Comparison of ENCODE assay signal across 24 mouse cellular contexts in genomic region chr16:31936568-31936967, GRCm38 (mm10). TPM values are rescaled to one million over a fixed set of nuclear protein-coding genes. Genes with fewer than 3 reads are reported as not detected.
A peak's percentile ranks its signal among the peaks of the same experiment; 100 is the strongest.
DNase-seq lines count a peak whose midpoint lies in the region; ATAC-seq and TF ChIP-seq lines count a peak whose summit lies in the region.
"Had no signal": no experiment of that assay in that cellular context is flagged by ENCODE, and none has a peak within 500 bp of the region (broad histone marks: within the 10 kb centered on the region; RNA-seq: fewer than 3 reads in every experiment).

No protein-coding gene starts in this region.

- H3K4me1 ChIP-seq in forebrain, postnatal 0 days (ENCODE audit: insufficient read depth), result peaks cover 20% of the 10 kb centered on the region
- peaks cover 26% of the 10 kb centered on the region for H3K4me1 ChIP-seq in forebrain, embryonic 16.5 days (replicated peaks; ENCODE audit: control insufficient read depth, insufficient read depth, low read length)
- peaks cover 17% of the 10 kb centered on the region for H3K4me1 ChIP-seq in midbrain, embryonic 11.5 days (ENCODE audit: control insufficient read depth, insufficient read depth, low read length)
- peaks cover 20% of the 10 kb centered on the region for H3K4me1 ChIP-seq in midbrain, embryonic 14.5 days (ENCODE audit: control insufficient read depth, insufficient read depth, low read length)
- peaks cover 29% of the 10 kb centered on the region for H3K4me1 ChIP-seq in heart, embryonic 10.5 days

- DNase-seq in forebrain, postnatal 0 days, result no peak
- no peak for DNase-seq in layer of hippocampus, adult 2 months (ENCODE audit: low spot score in 2 of 2)
- DNase-seq in layer of hippocampus, adult 9-11 months, result no peak
- peak; percentile 80 for DNase-seq in midbrain, embryonic 11.5 days (ENCODE audit: low spot score, missing footprints)
- DNase-seq in midbrain, embryonic 14.5 days, result no peak
- DNase-seq in induced T-regulatory cell, adult 2 months (ENCODE audit: low read depth), result peak; percentile 36
- DNase-seq in heart, embryonic 10.5 days (ENCODE audit: low spot score), result no peak
- DNase-seq: adrenal gland, adult 2 months; adrenal gland, postnatal 36 days; cerebellum, adult 8-10 months; cerebellum, postnatal 25 days; heart, adult 18-20 months; heart, postnatal 36 days had no signal

- no peak overlapping the region for H3K27ac ChIP-seq in forebrain, postnatal 0 days (ENCODE audit: low read depth, low read length)
- no peak overlapping the region for H3K27ac ChIP-seq in forebrain, embryonic 16.5 days (ENCODE audit: low read length)
- H3K27ac ChIP-seq in layer of hippocampus, adult 2 months, result no peak overlapping the region
- no peak overlapping the region for H3K27ac ChIP-seq in midbrain, embryonic 11.5 days (ENCODE audit: low read depth, low read length)
- no peak overlapping the region for H3K27ac ChIP-seq in midbrain, embryonic 14.5 days (replicated peaks; ENCODE audit: low read depth, low read length)
- H3K27ac ChIP-seq in heart, embryonic 10.5 days, result no peak overlapping the region
- H3K27ac ChIP-seq: embryonic facial prominence, embryonic 13.5 days; forebrain, embryonic 12.5 days; heart, embryonic 13.5 days; hindbrain, embryonic 12.5 days had no signal

- no peak overlapping the region for H3K4me3 ChIP-seq in forebrain, postnatal 0 days (ENCODE audit: low read depth, low read length)
- H3K4me3 ChIP-seq in forebrain, embryonic 16.5 days (replicated peaks; ENCODE audit: low read length), result no peak overlapping the region
- H3K4me3 ChIP-seq in layer of hippocampus, adult 2 months, result no peak overlapping the region
- no peak overlapping the region for H3K4me3 ChIP-seq in midbrain, embryonic 11.5 days (ENCODE audit: low read depth, low read length)
- no peak overlapping the region for H3K4me3 ChIP-seq in midbrain, embryonic 14.5 days (replicated peaks; ENCODE audit: low read depth, low read length)
- no peak overlapping the region for H3K4me3 ChIP-seq in heart, embryonic 10.5 days
- H3K4me3 ChIP-seq: embryonic facial prominence, embryonic 13.5 days; forebrain, embryonic 12.5 days; heart, embryonic 13.5 days; hindbrain, embryonic 12.5 days had no signal

- no peak for ATAC-seq in forebrain, postnatal 0 days
- no peak for ATAC-seq in forebrain, embryonic 16.5 days
- no peak for ATAC-seq in midbrain, embryonic 11.5 days (ENCODE audit: low FRiP score)
- no peak for ATAC-seq in midbrain, embryonic 14.5 days (ENCODE audit: low FRiP score, low TSS enrichment)
- ATAC-seq: hindbrain, embryonic 16.5 days; intestine, embryonic 16.5 days; Patski had no signal

- 0 out of 2 replicates have a peak, but pooled peaks have one; percentile 10 for TF ChIP-seq CTCF in forebrain, postnatal 0 days (IDR thresholded peaks at IDR 0.05; ENCODE audit: low read depth)
- TF ChIP-seq CTCF in layer of hippocampus, adult 2 months (conservative IDR thresholded peaks at IDR 0.05), result peak; percentile 45

- H3K27me3 ChIP-seq in forebrain, postnatal 0 days (ENCODE audit: insufficient read depth, low read length), result no peaks in the 10 kb centered on the region
- peaks cover 6% of the 10 kb centered on the region for H3K27me3 ChIP-seq in forebrain, embryonic 16.5 days (replicated peaks; ENCODE audit: control insufficient read depth, insufficient read depth, low read length)
- H3K27me3 ChIP-seq in midbrain, embryonic 11.5 days (ENCODE audit: control insufficient read depth, insufficient read depth, low read length), result peaks cover 25% of the 10 kb centered on the region
- H3K27me3 ChIP-seq in midbrain, embryonic 14.5 days (ENCODE audit: control insufficient read depth, insufficient read depth, low read length), result peaks cover 4% of the 10 kb centered on the region; the same call in 1 of the 2 replicates
- peaks cover 52% of the 10 kb centered on the region for H3K27me3 ChIP-seq in heart, embryonic 10.5 days (ENCODE audit: insufficient read depth, poor library complexity, severe bottlenecking)
- H3K27me3 ChIP-seq: Patski had no signal

- H3K9me3 ChIP-seq in forebrain, postnatal 0 days (ENCODE audit: low read length), result no peaks in the 10 kb centered on the region
- no peaks in the 10 kb centered on the region for H3K9me3 ChIP-seq in forebrain, embryonic 16.5 days (ENCODE audit: control insufficient read depth, low read length)
- H3K9me3 ChIP-seq in midbrain, embryonic 11.5 days (ENCODE audit: control insufficient read depth, low read length), result no peaks in the 10 kb centered on the region
- no peaks in the 10 kb centered on the region for H3K9me3 ChIP-seq in midbrain, embryonic 14.5 days (ENCODE audit: control insufficient read depth, low read length)
- no peaks in the 10 kb centered on the region for H3K9me3 ChIP-seq in heart, embryonic 10.5 days
- H3K9me3 ChIP-seq: embryonic facial prominence, embryonic 13.5 days; heart, embryonic 13.5 days; hindbrain, embryonic 12.5 days had no signal

- H3K9ac ChIP-seq in forebrain, postnatal 0 days, result no peak overlapping the region
- H3K9ac ChIP-seq in forebrain, embryonic 16.5 days (replicated peaks; ENCODE audit: low read depth, low read length), result no peak overlapping the region
- no peak overlapping the region for H3K9ac ChIP-seq in midbrain, embryonic 11.5 days (ENCODE audit: low read length)
- no peak overlapping the region for H3K9ac ChIP-seq in midbrain, embryonic 14.5 days (replicated peaks; ENCODE audit: low read length)
- H3K9ac ChIP-seq: embryonic facial prominence, embryonic 13.5 days; forebrain, embryonic 12.5 days; heart, embryonic 13.5 days; hindbrain, embryonic 12.5 days had no signal

- H3K4me2 ChIP-seq in forebrain, postnatal 0 days (ENCODE audit: low read depth), result no peak overlapping the region
- H3K4me2 ChIP-seq in forebrain, embryonic 16.5 days (ENCODE audit: low read length), result no peak overlapping the region
- no peak overlapping the region for H3K4me2 ChIP-seq in midbrain, embryonic 11.5 days
- no peak overlapping the region for H3K4me2 ChIP-seq in midbrain, embryonic 14.5 days (ENCODE audit: low read length)
- H3K4me2 ChIP-seq: embryonic facial prominence, embryonic 13.5 days; forebrain, embryonic 12.5 days; heart, embryonic 13.5 days; hindbrain, embryonic 12.5 days had no signal

- WGBS in forebrain, postnatal 0 days, result 86% methylated on average over 4 of the region's 4 CpGs
- WGBS in forebrain, embryonic 16.5 days, result 92% methylated on average over 4 of the region's 4 CpGs
- WGBS in midbrain, embryonic 11.5 days, result 87% methylated on average over 4 of the region's 4 CpGs
- WGBS in midbrain, embryonic 14.5 days, result 92% methylated on average over 4 of the region's 4 CpGs
- WGBS in heart, embryonic 10.5 days, result 78% methylated on average over 4 of the region's 4 CpGs

- no peaks in the 10 kb centered on the region for H3K36me3 ChIP-seq in forebrain, postnatal 0 days (ENCODE audit: insufficient read depth)
- H3K36me3 ChIP-seq in forebrain, embryonic 16.5 days (ENCODE audit: control insufficient read depth, insufficient read depth), result no peaks in the 10 kb centered on the region
- H3K36me3 ChIP-seq in midbrain, embryonic 11.5 days (ENCODE audit: control insufficient read depth, insufficient read depth, low read length), result no peaks in the 10 kb centered on the region
- H3K36me3 ChIP-seq in midbrain, embryonic 14.5 days (ENCODE audit: control insufficient read depth, insufficient read depth, low read length), result no peaks in the 10 kb centered on the region
- no peaks in the 10 kb centered on the region for H3K36me3 ChIP-seq in heart, embryonic 10.5 days
- H3K36me3 ChIP-seq: embryonic facial prominence, embryonic 13.5 days; forebrain, embryonic 12.5 days; heart, embryonic 13.5 days; hindbrain, embryonic 12.5 days had no signal

RNA-seq across cellular contexts. Expression of gene Pigz, which starts 2.9 kb away (rescaled TPM):
- 1.4 and 4.1 TPM in 2 replicates for total RNA-seq in forebrain, postnatal 0 days (2014; rRNA removed)
- 2.9 TPM in 2 replicates for polyA plus RNA-seq in forebrain, postnatal 0 days (2015; fragmentation: Nextera tagmentation; extraction: Ambion mirVana)
- 1.6 TPM in 2 replicates for polyA plus RNA-seq in forebrain, embryonic 16.5 days (2015; fragmentation: Nextera tagmentation; extraction: Ambion mirVana)
- 10 to 100 TPM; 11.9 to 15.6 TPM for total RNA-seq in layer of hippocampus, adult 2 months (2021)
- polyA plus RNA-seq in midbrain, embryonic 11.5 days (2014; fragmentation: Nextera tagmentation; extraction: Ambion mirVana), result 1.4 TPM in 2 replicates
- polyA plus RNA-seq in midbrain, embryonic 14.5 days (2014; fragmentation: Nextera tagmentation; extraction: Ambion mirVana), result 2.0 and 3.1 TPM in 2 replicates
- 0.27 and 0.79 TPM in 2 replicates for polyA plus RNA-seq in heart, embryonic 10.5 days (2016; fragmentation: Nextera tagmentation; extraction: Ambion mirVana)

RNA-seq across cellular contexts. Expression of gene 0610012G03Rik, which starts 11.7 kb away (rescaled TPM):
- 81.0 and 95.7 TPM in 2 replicates for total RNA-seq in forebrain, postnatal 0 days (2014; rRNA removed)
- polyA plus RNA-seq in forebrain, postnatal 0 days (2015; fragmentation: Nextera tagmentation; extraction: Ambion mirVana), result 151 and 177 TPM in 2 replicates
- 110 and 112 TPM in 2 replicates for polyA plus RNA-seq in forebrain, embryonic 16.5 days (2015; fragmentation: Nextera tagmentation; extraction: Ambion mirVana)
- total RNA-seq in layer of hippocampus, adult 2 months (2021), result 10 to 100 TPM; 37.6 to 42.1 TPM
- polyA plus RNA-seq in midbrain, embryonic 11.5 days (2014; fragmentation: Nextera tagmentation; extraction: Ambion mirVana), result 86.0 and 93.2 TPM in 2 replicates
- polyA plus RNA-seq in midbrain, embryonic 14.5 days (2014; fragmentation: Nextera tagmentation; extraction: Ambion mirVana), result 115 and 132 TPM in 2 replicates
- polyA plus RNA-seq in heart, embryonic 10.5 days (2016; fragmentation: Nextera tagmentation; extraction: Ambion mirVana), result 95.3 and 109 TPM in 2 replicates

RNA-seq across cellular contexts. Expression of gene Ncbp2, which starts 11.7 kb away (rescaled TPM):
- 29.9 and 39.3 TPM in 2 replicates for total RNA-seq in forebrain, postnatal 0 days (2014; rRNA removed)
- 66.3 and 67.1 TPM in 2 replicates for polyA plus RNA-seq in forebrain, postnatal 0 days (2015; fragmentation: Nextera tagmentation; extraction: Ambion mirVana)
- polyA plus RNA-seq in forebrain, embryonic 16.5 days (2015; fragmentation: Nextera tagmentation; extraction: Ambion mirVana), result 115 and 121 TPM in 2 replicates
- 10 to 100 TPM; 49.5 to 52.3 TPM for total RNA-seq in layer of hippocampus, adult 2 months (2021)
- polyA plus RNA-seq in midbrain, embryonic 11.5 days (2014; fragmentation: Nextera tagmentation; extraction: Ambion mirVana), result 165 and 173 TPM in 2 replicates
- 99.9 and 104 TPM in 2 replicates for polyA plus RNA-seq in midbrain, embryonic 14.5 days (2014; fragmentation: Nextera tagmentation; extraction: Ambion mirVana)
- 82.2 and 107 TPM in 2 replicates for polyA plus RNA-seq in heart, embryonic 10.5 days (2016; fragmentation: Nextera tagmentation; extraction: Ambion mirVana)

RNA-seq across cellular contexts. Expression of gene Meltf, which starts 58.0 kb away (rescaled TPM):
- 0.54 and 0.67 TPM in 2 replicates for total RNA-seq in forebrain, postnatal 0 days (2014; rRNA removed)
- 0.23 and 0.36 TPM in 2 replicates for polyA plus RNA-seq in forebrain, postnatal 0 days (2015; fragmentation: Nextera tagmentation; extraction: Ambion mirVana)
- 0.11 and 0.16 TPM in 2 replicates for polyA plus RNA-seq in forebrain, embryonic 16.5 days (2015; fragmentation: Nextera tagmentation; extraction: Ambion mirVana)
- under 1 TPM; 0.20 to 0.29 TPM for total RNA-seq in layer of hippocampus, adult 2 months (2021)
- 0.10 TPM in 1 of 2 replicates, not detected in the other for polyA plus RNA-seq in midbrain, embryonic 11.5 days (2014; fragmentation: Nextera tagmentation; extraction: Ambion mirVana)
- polyA plus RNA-seq in midbrain, embryonic 14.5 days (2014; fragmentation: Nextera tagmentation; extraction: Ambion mirVana), result 0.17 and 0.22 TPM in 2 replicates
- 0.09 and 0.34 TPM in 2 replicates for polyA plus RNA-seq in heart, embryonic 10.5 days (2016; fragmentation: Nextera tagmentation; extraction: Ambion mirVana)
- total RNA-seq: adrenal gland, adult 2 months; adrenal gland, postnatal 36 days; gastrocnemius, adult 8-10 months; heart, postnatal 36 days had no signal
- polyA plus RNA-seq: C2C12; heart, postnatal 0 days had no signal

Comparison
In these comparisons a context has a peak if more than half of its experiments do, and no peak if none do; other contexts are left out.
1. DNase-seq: peak in midbrain, embryonic 11.5 days (single experiment) and induced T-regulatory cell, adult 2 months (single experiment); none in forebrain, postnatal 0 days (single experiment), layer of hippocampus, adult 2 months (0 of 2), layer of hippocampus, adult 9-11 months (single experiment), midbrain, embryonic 14.5 days (single experiment) and heart, embryonic 10.5 days (single experiment).